Mouse (Mus musculus): Measurements from ENCODE around the gene Mfsd14b. TPM values are rescaled to one million over a fixed set of nuclear protein-coding genes. Genes with fewer than 3 reads are reported as not detected.

Mfsd14b gene
- total RNA-seq (2014; fragmentation: Nextera tagmentation) (46.0 and 55.2 TPM in 2 replicates), total RNA-seq (2017) (79.6 and 108 TPM in 2 replicates)

GRCm38 (mm10) chr13:65112459-65113110 lies at the start of gene Mfsd14b:
Gene Mfsd14b (minus strand): TSS chr13:65112975.
- peak; percentile 86 for ATAC-seq (replicated peaks; ENCODE audit: poor library complexity, severe bottlenecking)

DNA sequence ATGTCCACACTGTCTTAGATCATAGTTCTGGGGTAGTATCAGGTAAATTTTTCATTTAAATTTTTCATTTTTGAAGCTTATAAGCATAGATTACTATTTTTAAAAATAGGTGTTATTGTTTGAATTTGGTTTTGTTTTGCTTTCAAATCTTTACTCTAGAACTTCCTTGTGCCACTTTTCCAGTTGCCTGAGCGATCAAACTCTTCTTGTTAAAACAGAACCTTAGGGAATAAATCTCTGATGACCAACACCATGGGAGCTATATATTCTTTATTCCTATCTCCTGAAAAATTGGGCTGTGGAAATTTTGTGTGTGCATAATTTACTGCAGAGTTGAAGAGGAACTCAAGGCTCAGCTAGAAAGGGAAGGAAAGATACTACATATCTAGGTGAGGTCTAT lies 37.2 kb upstream of the Mfsd14b start, which contains the start of gene Olfr466:
TSS of gene Olfr466 (plus strand) at position 301 of the 400 bp plus-strand sequence.
- no peak for ATAC-seq (replicated peaks; ENCODE audit: poor library complexity, severe bottlenecking)

GRCm38 (mm10) chr13:65137789-65138188 lies 25.0 kb upstream of the Mfsd14b start, which contains the start of gene Olfr465-ps1:
Gene Olfr465-ps1 (plus strand): TSS chr13:65138089.
- ATAC-seq (replicated peaks; ENCODE audit: poor library complexity, severe bottlenecking), result no peak

GRCm38 (mm10) chr13:65127063-65127847 lies 14.5 kb upstream of the Mfsd14b start:
- ATAC-seq (replicated peaks; ENCODE audit: poor library complexity, severe bottlenecking), result peak; percentile 68

DNA sequence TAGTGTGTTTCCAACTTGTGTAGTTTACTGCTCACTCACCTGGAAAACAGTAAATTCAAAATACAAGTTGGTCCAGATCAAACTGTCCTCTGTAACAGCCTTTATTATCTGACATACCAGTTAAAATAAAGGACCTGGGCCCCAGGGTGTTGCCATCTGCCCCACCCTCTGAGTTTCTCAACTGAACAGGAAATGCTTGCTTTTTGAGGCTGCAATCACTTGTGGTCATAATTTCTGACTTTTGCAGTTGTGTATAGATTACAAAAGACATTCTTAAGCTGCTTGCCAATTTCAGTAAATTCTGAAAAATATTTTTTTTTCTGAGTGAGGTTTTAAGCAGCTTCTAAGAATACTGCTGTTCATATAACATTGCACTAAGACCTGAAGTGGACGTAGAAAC lies 9.3 kb upstream of the Mfsd14b start:
- ATAC-seq (replicated peaks; ENCODE audit: poor library complexity, severe bottlenecking), result peak; percentile 99

DNA sequence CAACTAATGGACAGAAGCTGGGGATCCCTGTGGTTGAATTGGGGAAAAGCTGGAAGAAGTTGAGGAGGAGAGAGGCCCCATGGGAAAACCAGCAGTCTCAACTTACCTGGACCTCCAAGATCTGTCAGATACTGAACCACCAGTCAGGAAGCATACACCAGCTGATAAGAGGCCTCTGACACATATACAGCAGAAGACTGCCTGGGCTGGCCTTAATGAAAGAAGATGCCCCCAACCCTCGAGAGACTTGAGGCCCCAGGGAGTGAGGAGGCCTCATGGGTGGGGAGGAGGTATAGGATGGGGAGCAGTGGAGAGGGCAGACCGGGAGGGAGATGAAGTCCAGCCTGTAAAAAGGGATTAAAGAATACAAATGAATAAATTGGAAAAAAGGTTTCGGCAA lies 8.2 kb upstream of the Mfsd14b start:
- no peak for ATAC-seq (replicated peaks; ENCODE audit: poor library complexity, severe bottlenecking)

GRCm38 (mm10) chr13:65113239-65113638 lies 464 bp upstream of the Mfsd14b start:
- ATAC-seq (replicated peaks; ENCODE audit: poor library complexity, severe bottlenecking), result peak; percentile 45

DNA sequence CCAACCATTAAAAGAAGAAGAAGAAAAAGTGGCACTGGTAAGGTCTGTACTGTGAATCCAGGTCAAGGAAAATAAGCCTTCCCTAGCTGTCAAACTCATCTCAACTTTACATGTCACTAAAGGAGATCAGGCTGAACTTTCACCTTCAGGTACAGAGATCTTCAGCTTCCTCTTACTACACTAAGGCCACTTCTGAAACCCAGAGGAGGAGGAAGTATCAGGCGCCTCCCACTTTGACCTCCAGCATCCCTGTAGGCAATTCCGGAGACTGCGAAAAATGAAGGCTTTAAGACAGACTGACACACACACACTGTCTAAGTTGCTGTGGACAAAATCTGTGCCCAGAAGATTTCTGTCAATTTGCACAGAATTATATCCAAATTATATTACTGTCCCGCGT lies 814 bp downstream of the Mfsd14b start:
- ATAC-seq (replicated peaks; ENCODE audit: poor library complexity, severe bottlenecking), result peak; percentile 85

GRCm38 (mm10) chr13:65101232-65101631 lies 11.5 kb downstream of the Mfsd14b start:
- peak; percentile 83 for ATAC-seq (replicated peaks; ENCODE audit: poor library complexity, severe bottlenecking)

- ATAC-seq (replicated peaks; ENCODE audit: poor library complexity, severe bottlenecking), result peak; percentile 4; the same call in 1 of the 2 replicates
Measured at GRCm38 (mm10) chr13:65100678-65101077, 12.1 kb downstream of the Mfsd14b start.

DNA sequence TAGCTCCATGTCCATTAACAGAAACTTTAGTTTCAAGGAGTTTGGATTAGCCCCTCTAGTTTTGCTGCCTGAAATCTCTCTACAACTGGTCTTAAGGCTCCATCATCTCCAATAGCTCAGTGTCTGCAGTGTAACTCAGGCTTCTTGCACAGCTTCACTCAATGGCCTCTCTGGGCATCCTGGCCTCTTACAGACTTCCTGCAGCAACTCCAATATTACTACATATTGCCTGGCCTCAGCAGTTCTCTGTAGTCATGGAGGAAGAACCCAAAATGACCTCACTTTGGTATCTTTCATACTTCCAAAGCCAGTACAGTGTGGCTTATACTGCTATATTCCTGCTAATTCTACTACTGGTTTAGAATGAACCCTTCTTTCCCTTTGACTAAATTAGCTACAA lies 15.8 kb downstream of the Mfsd14b start:
- ATAC-seq (replicated peaks; ENCODE audit: poor library complexity, severe bottlenecking), result 0 out of 2 replicates have a peak, but pooled peaks have one; percentile 15

DNA sequence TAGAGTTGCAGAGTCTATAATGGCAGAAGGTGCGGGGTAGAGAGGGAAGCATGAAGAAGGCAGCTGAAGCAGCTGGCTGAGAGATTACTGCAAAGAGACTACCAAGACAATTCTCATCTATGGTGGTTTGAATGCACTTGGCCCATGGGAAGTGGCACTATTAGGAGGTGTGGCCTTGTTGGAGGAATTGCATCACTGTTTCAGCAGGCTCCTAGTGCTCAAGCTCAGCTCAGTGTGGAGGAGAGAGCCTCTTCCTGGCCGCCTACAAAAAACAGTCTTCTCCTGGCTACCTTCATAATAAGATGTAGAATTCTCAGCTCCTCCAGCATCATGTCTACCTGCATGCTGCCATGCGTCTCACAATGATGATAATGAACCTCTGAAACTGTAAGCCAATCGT lies 16.9 kb downstream of the Mfsd14b start:
- ATAC-seq (replicated peaks; ENCODE audit: poor library complexity, severe bottlenecking), result peak; percentile 49

- peak; percentile 59; the same call in 1 of the 2 replicates for ATAC-seq (replicated peaks; ENCODE audit: poor library complexity, severe bottlenecking)
Measured at GRCm38 (mm10) chr13:65069969-65070368, 42.8 kb downstream of the Mfsd14b start.

- no peak for ATAC-seq (replicated peaks; ENCODE audit: poor library complexity, severe bottlenecking)
Measured at GRCm38 (mm10) chr13:65052660-65053059, 60.1 kb downstream of the Mfsd14b start, which contains the start of gene Prss47. Gene Prss47 (minus strand): TSS chr13:65052760.

GRCm38 (mm10) chr13:65035057-65035456 lies 77.7 kb downstream of the Mfsd14b start:
- peak; percentile 89 for ATAC-seq (replicated peaks; ENCODE audit: poor library complexity, severe bottlenecking)

DNA sequence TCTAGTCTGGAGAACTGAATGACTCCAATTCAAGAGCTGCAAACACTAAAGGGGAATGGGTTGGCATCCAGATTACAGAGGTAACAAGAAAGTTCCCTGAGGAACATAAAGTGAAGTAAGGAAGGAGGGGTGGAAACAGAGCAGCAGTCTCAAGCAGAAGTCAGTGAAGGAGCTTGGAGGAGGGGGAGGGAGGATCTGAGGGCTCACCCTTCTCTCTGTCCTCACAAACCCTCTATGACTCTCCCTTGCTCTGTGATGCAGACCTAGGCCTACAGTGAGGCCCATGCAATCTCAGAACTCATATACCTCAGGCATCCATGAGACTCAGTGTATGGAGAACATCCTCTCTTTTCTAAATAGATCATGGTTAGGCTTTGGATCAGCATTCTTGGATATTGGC lies 80.0 kb downstream of the Mfsd14b start, which contains the start of gene Spata31d1c:
TSS of gene Spata31d1c (plus strand) at position 301 of the 400 bp plus-strand sequence.
- ATAC-seq (replicated peaks; ENCODE audit: poor library complexity, severe bottlenecking), result no peak

Other genes starting within 250 kb of the Mfsd14b start
- gene Cntnap3, start 209.0 kb downstream of the Mfsd14b start, total RNA-seq (2014; fragmentation: Nextera tagmentation), result not detected in 2 replicates
- gene Cntnap3, start 209.0 kb downstream of the Mfsd14b start, total RNA-seq (2017), result not detected in 2 replicates
- not detected in 2 replicates for gene Spata31, start 195.6 kb downstream of the Mfsd14b start, total RNA-seq (2014; fragmentation: Nextera tagmentation)
- not detected in 2 replicates for gene Spata31, start 195.6 kb downstream of the Mfsd14b start, total RNA-seq (2017)
- not detected in 2 replicates for gene Spata31d1c, start 79.9 kb downstream of the Mfsd14b start, total RNA-seq (2014; fragmentation: Nextera tagmentation)
- not detected in 2 replicates for gene Spata31d1c, start 79.9 kb downstream of the Mfsd14b start, total RNA-seq (2017)
- gene Prss47, start 60.2 kb downstream of the Mfsd14b start, total RNA-seq (2014; fragmentation: Nextera tagmentation), result not detected in 2 replicates
- gene Prss47, start 60.2 kb downstream of the Mfsd14b start, total RNA-seq (2017), result not detected in 2 replicates
- gene Olfr465-ps1, start 25.1 kb upstream of the Mfsd14b start, total RNA-seq (2014; fragmentation: Nextera tagmentation), result not detected in 2 replicates
- not detected in 2 replicates for gene Olfr465-ps1, start 25.1 kb upstream of the Mfsd14b start, total RNA-seq (2017)
- gene Olfr466, start 37.3 kb upstream of the Mfsd14b start, total RNA-seq (2014; fragmentation: Nextera tagmentation), result not detected in 2 replicates
- not detected in 2 replicates for gene Olfr466, start 37.3 kb upstream of the Mfsd14b start, total RNA-seq (2017)
- not detected in 2 replicates for gene Nlrp4f, start 93.0 kb upstream of the Mfsd14b start, total RNA-seq (2014; fragmentation: Nextera tagmentation)
- gene Nlrp4f, start 93.0 kb upstream of the Mfsd14b start, total RNA-seq (2017), result not detected in 2 replicates
- not detected in 2 replicates for gene Gm10775, start 146.6 kb upstream of the Mfsd14b start, total RNA-seq (2014; fragmentation: Nextera tagmentation)
- not detected in 2 replicates for gene Gm10775, start 146.6 kb upstream of the Mfsd14b start, total RNA-seq (2017)
- gene Zfp369, start 165.8 kb upstream of the Mfsd14b start, total RNA-seq (2014; fragmentation: Nextera tagmentation), result 34.1 and 67.7 TPM in 2 replicates
- gene Zfp369, start 165.8 kb upstream of the Mfsd14b start, total RNA-seq (2017), result 38.7 and 47.5 TPM in 2 replicates

Data from granulocyte monocyte progenitor cell, adult 5-6 weeks (primary cell).